Mouse (Mus musculus): ENCODE results near the gene Chp2. TPM values are rescaled to one million over a fixed set of nuclear protein-coding genes. Genes with fewer than 3 reads are reported as not detected.

Chp2 gene
- polyA plus RNA-seq, 1 experiment from 2014 or later, result not detected

- no peak for ATAC-seq (replicated peaks; ENCODE audit: insufficient number of reproducible peaks, low FRiP score, low TSS enrichment)
- H3K4me3 ChIP-seq (ENCODE audit: low read depth, low read length), result no peak overlapping the region
- 59% methylated on average over 5 of the region's 5 CpGs for WGBS (ENCODE audit: insufficient replicate concordance)
- no peaks in the 10 kb centered on the region for H3K9me3 ChIP-seq (replicated peaks; ENCODE audit: control insufficient read depth, low read length)
- no peak overlapping the region for H3K9ac ChIP-seq (ENCODE audit: low read depth, low read length)
- no peak overlapping the region for H3K27ac ChIP-seq (ENCODE audit: low read depth, low read length)
- no peaks in the 10 kb centered on the region for H3K27me3 ChIP-seq (ENCODE audit: control insufficient read depth, insufficient read depth, low read length)
- no peaks in the 10 kb centered on the region for H3K36me3 ChIP-seq (ENCODE audit: control insufficient read depth, insufficient read depth, low read length)
- H3K4me2 ChIP-seq, result no peak overlapping the region
- H3K4me1 ChIP-seq (ENCODE audit: control insufficient read depth, insufficient read depth, low read length), result no peaks in the 10 kb centered on the region
Observed at GRCm38 (mm10) chr7:122245976-122246375, 26.7 kb downstream of the Chp2 start.

GRCm38 (mm10) chr7:122247254-122247864 is 28.1 kb downstream of the Chp2 start:
- Histone ChIP-seq H3K9me3 (replicated peaks; ENCODE audit: control insufficient read depth, low read length) (no peaks in the 10 kb centered on the region), H3K9ac (ENCODE audit: low read depth, low read length) (no peak overlapping the region), H3K4me3 (ENCODE audit: low read depth, low read length) (no peak overlapping the region), H3K4me1 (ENCODE audit: control insufficient read depth, insufficient read depth, low read length) (no peaks in the 10 kb centered on the region), H3K27me3 (ENCODE audit: control insufficient read depth, insufficient read depth, low read length) (no peaks in the 10 kb centered on the region), H3K4me2 (no peak overlapping the region), H3K36me3 (ENCODE audit: control insufficient read depth, insufficient read depth, low read length) (no peaks in the 10 kb centered on the region), H3K27ac (ENCODE audit: low read depth, low read length) (no peak overlapping the region)
- no peak for ATAC-seq (replicated peaks; ENCODE audit: insufficient number of reproducible peaks, low FRiP score, low TSS enrichment)
- 76% methylated on average over 10 of the region's 10 CpGs for WGBS (ENCODE audit: insufficient replicate concordance)

GRCm38 (mm10) chr7:122249321-122249821 is 30.1 kb downstream of the Chp2 start:
- Histone ChIP-seq H3K27me3 (ENCODE audit: control insufficient read depth, insufficient read depth, low read length) (no peaks in the 10 kb centered on the region), H3K9me3 (replicated peaks; ENCODE audit: control insufficient read depth, low read length) (no peaks in the 10 kb centered on the region), H3K27ac (ENCODE audit: low read depth, low read length) (no peak overlapping the region), H3K4me3 (ENCODE audit: low read depth, low read length) (no peak overlapping the region), H3K4me2 (no peak overlapping the region), H3K36me3 (ENCODE audit: control insufficient read depth, insufficient read depth, low read length) (no peaks in the 10 kb centered on the region), H3K9ac (ENCODE audit: low read depth, low read length) (no peak overlapping the region), H3K4me1 (ENCODE audit: control insufficient read depth, insufficient read depth, low read length) (no peaks in the 10 kb centered on the region)
- ATAC-seq (replicated peaks; ENCODE audit: insufficient number of reproducible peaks, low FRiP score, low TSS enrichment), result no peak
- WGBS (ENCODE audit: insufficient replicate concordance), result 78% methylated on average over 9 of the region's 9 CpGs

GRCm38 (mm10) chr7:122251197-122252011 is 32.1 kb downstream of the Chp2 start:
- Histone ChIP-seq H3K4me2 (peak overlapping the region; percentile 23; the same call in 1 of the 2 replicates), H3K9ac (ENCODE audit: low read depth, low read length) (no peak overlapping the region), H3K27ac (ENCODE audit: low read depth, low read length) (no peak overlapping the region), H3K27me3 (ENCODE audit: control insufficient read depth, insufficient read depth, low read length) (no peaks in the 10 kb centered on the region), H3K4me3 (ENCODE audit: low read depth, low read length) (no peak overlapping the region), H3K36me3 (ENCODE audit: control insufficient read depth, insufficient read depth, low read length) (no peaks in the 10 kb centered on the region), H3K9me3 (replicated peaks; ENCODE audit: control insufficient read depth, low read length) (no peaks in the 10 kb centered on the region), H3K4me1 (ENCODE audit: control insufficient read depth, insufficient read depth, low read length) (no peaks in the 10 kb centered on the region)
- 27% methylated on average over 21 of the region's 21 CpGs for WGBS (ENCODE audit: insufficient replicate concordance)
- ATAC-seq (replicated peaks; ENCODE audit: insufficient number of reproducible peaks, low FRiP score, low TSS enrichment), result no peak; the same call in 1 of the 2 replicates

DNA sequence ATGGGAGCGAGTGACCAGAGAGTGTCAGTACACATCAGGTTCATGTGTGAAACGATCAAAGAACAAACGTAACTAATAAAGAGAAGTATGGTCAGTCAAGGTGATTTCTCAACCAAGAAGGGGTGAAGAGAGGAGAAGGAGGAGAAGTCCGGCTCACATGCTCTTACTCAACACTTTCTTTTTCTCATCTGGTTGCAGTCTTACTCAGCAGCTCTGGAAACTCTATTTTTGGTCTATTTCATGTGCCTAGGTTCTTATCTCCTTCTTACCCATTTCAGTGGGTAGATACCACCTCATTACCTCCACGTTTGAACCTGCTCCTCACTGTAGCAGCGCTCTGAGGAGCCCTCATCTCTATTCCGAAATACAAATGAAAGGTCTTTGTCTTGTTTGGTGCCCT is 37.4 kb downstream of the Chp2 start:
- Histone ChIP-seq H3K4me3 (ENCODE audit: low read depth, low read length) (no peak overlapping the region), H3K9ac (ENCODE audit: low read depth, low read length) (no peak overlapping the region), H3K36me3 (ENCODE audit: control insufficient read depth, insufficient read depth, low read length) (no peaks in the 10 kb centered on the region), H3K27me3 (ENCODE audit: control insufficient read depth, insufficient read depth, low read length) (no peaks in the 10 kb centered on the region), H3K27ac (ENCODE audit: low read depth, low read length) (no peak overlapping the region), H3K9me3 (replicated peaks; ENCODE audit: control insufficient read depth, low read length) (no peaks in the 10 kb centered on the region), H3K4me1 (ENCODE audit: control insufficient read depth, insufficient read depth, low read length) (no peaks in the 10 kb centered on the region), H3K4me2 (no peak overlapping the region)
- no peak for ATAC-seq (replicated peaks; ENCODE audit: insufficient number of reproducible peaks, low FRiP score, low TSS enrichment)
- 72% methylated on average over 7 of the region's 7 CpGs for WGBS (ENCODE audit: insufficient replicate concordance)

- 85% methylated on average over 4 of the region's 4 CpGs for WGBS (ENCODE audit: insufficient replicate concordance)
- no peaks in the 10 kb centered on the region for H3K4me1 ChIP-seq (ENCODE audit: control insufficient read depth, insufficient read depth, low read length)
- no peak overlapping the region for H3K9ac ChIP-seq (ENCODE audit: low read depth, low read length)
- H3K4me2 ChIP-seq, result no peak overlapping the region
- no peak for ATAC-seq (replicated peaks; ENCODE audit: insufficient number of reproducible peaks, low FRiP score, low TSS enrichment)
- no peak overlapping the region for H3K27ac ChIP-seq (ENCODE audit: low read depth, low read length)
- no peaks in the 10 kb centered on the region for H3K36me3 ChIP-seq (ENCODE audit: control insufficient read depth, insufficient read depth, low read length)
- no peak overlapping the region for H3K4me3 ChIP-seq (ENCODE audit: low read depth, low read length)
- no peaks in the 10 kb centered on the region for H3K9me3 ChIP-seq (replicated peaks; ENCODE audit: control insufficient read depth, low read length)
- no peaks in the 10 kb centered on the region for H3K27me3 ChIP-seq (ENCODE audit: control insufficient read depth, insufficient read depth, low read length)
Observed at GRCm38 (mm10) chr7:122258521-122258920, 39.2 kb downstream of the Chp2 start.

DNA sequence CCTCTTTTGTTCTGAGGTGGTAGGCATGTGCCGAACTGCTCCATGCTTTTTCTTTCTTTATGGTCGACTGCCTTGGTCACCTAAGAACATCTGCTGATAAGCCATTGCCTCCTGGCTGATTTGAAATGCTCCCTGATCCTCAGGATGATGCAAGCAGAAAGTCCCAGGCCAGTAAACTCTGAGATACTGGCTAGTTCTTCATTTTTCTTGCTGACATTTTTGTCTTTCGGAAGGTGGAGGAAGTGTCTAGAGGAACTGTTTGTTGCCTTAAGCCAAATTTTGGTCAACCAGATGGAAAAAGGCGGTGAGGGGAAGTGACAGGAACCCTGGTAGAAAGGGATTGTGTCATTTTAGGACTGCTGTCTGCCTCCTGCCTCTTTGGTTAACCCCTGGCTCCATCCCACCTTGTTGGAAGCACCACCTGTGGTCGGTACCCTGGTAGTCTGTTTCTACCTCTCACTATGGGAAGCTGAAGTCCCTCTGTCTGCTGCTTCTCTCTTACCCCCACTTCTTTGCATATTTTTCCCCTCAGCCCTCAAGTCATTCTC is 40.8 kb downstream of the Chp2 start:
- Histone ChIP-seq H3K9ac (ENCODE audit: low read depth, low read length) (no peak overlapping the region), H3K4me1 (ENCODE audit: control insufficient read depth, insufficient read depth, low read length) (no peaks in the 10 kb centered on the region), H3K4me3 (ENCODE audit: low read depth, low read length) (no peak overlapping the region), H3K27ac (ENCODE audit: low read depth, low read length) (no peak overlapping the region), H3K36me3 (ENCODE audit: control insufficient read depth, insufficient read depth, low read length) (no peaks in the 10 kb centered on the region), H3K9me3 (replicated peaks; ENCODE audit: control insufficient read depth, low read length) (no peaks in the 10 kb centered on the region), H3K27me3 (ENCODE audit: control insufficient read depth, insufficient read depth, low read length) (no peaks in the 10 kb centered on the region), H3K4me2 (no peak overlapping the region)
- WGBS (ENCODE audit: insufficient replicate concordance), result 73% methylated on average over 5 of the region's 5 CpGs
- ATAC-seq (replicated peaks; ENCODE audit: insufficient number of reproducible peaks, low FRiP score, low TSS enrichment), result no peak

- Histone ChIP-seq H3K27ac (ENCODE audit: low read depth, low read length) (no peak overlapping the region), H3K4me2 (no peak overlapping the region), H3K27me3 (ENCODE audit: control insufficient read depth, insufficient read depth, low read length) (no peaks in the 10 kb centered on the region), H3K36me3 (ENCODE audit: control insufficient read depth, insufficient read depth, low read length) (no peaks in the 10 kb centered on the region), H3K4me3 (ENCODE audit: low read depth, low read length) (no peak overlapping the region), H3K4me1 (ENCODE audit: control insufficient read depth, insufficient read depth, low read length) (no peaks in the 10 kb centered on the region), H3K9ac (ENCODE audit: low read depth, low read length) (no peak overlapping the region), H3K9me3 (replicated peaks; ENCODE audit: control insufficient read depth, low read length) (no peaks in the 10 kb centered on the region)
- no peak for ATAC-seq (replicated peaks; ENCODE audit: insufficient number of reproducible peaks, low FRiP score, low TSS enrichment)
- WGBS (ENCODE audit: insufficient replicate concordance), result 73% methylated on average over 4 of the region's 4 CpGs
Observed at GRCm38 (mm10) chr7:122268983-122269486, 49.7 kb downstream of the Chp2 start.

All from heart, embryonic 11.5 days (tissue).